Mouse (Mus musculus): Measurements from ENCODE around the gene Otulinl.

GRCm38 (mm10) chr15:27693235-27693634 lies 11.9 kb upstream of the Otulinl start:
- TF ChIP-seq GATA1 (IDR thresholded peaks at IDR 0.05; ENCODE audit: borderline replicate concordance, low read length): no peak
- TF ChIP-seq FLI1 (IDR thresholded peaks at IDR 0.05; ENCODE audit: low read length): no peak
